Mouse (Mus musculus): ENCODE results near the gene Dmgdh.

GRCm38 (mm10) chr13:93723455-93723854, 49.2 kb downstream of the Dmgdh start:
- TF ChIP-seq CTCF (IDR thresholded peaks at IDR 0.05; ENCODE audit: borderline replicate concordance, insufficient read depth, low read length) (no peak), POLR2A (IDR thresholded peaks at IDR 0.05; ENCODE audit: low read depth, low read length) (no peak)

Data from embryonic fibroblast, embryonic 13.5 days (primary cell).